Mouse (Mus musculus) kidney, postnatal 14 days (tissue): ENCODE measurements around the gene Tmem268.

Source experiments
- DNase-seq: peaks from one replicate; pipeline ENCODE4 v3.0.0; 2022; ENCODE audit warnings: mixed read lengths

Tmem268 gene

DNA sequence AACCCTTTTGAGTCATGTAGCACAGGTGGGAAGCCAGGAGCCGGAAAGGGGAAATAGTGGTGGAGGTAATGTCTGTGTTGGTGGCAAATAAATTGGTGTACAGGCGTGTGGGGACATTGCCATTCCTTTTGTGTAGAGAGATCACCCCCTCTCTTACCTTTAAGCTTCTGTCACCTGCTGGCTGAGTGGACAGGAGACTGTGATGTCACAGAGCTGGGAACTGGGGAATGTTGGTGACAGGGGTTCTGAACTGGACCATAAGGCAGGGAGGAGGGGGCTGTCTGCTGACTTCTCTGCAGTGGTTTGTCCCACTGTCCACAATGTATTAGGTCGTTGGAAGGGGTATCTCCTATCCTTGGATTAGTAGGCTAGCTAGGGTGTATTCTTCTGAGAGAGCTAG is 46.4 kb downstream of the Tmem268 start, which contains the start of gene Gm11213:
Gene Gm11213 (minus strand): TSS at position 317 of the 400 bp plus-strand sequence.
- DNase-seq, result no peak

GRCm38 (mm10) chr4:63605545-63605944 is 47.0 kb downstream of the Tmem268 start:
- DNase-seq, result no peak

- no peak for DNase-seq
These were observed 47.4 kb downstream of the Tmem268 start for GRCm38 (mm10) chr4:63605968-63606367.

DNA sequence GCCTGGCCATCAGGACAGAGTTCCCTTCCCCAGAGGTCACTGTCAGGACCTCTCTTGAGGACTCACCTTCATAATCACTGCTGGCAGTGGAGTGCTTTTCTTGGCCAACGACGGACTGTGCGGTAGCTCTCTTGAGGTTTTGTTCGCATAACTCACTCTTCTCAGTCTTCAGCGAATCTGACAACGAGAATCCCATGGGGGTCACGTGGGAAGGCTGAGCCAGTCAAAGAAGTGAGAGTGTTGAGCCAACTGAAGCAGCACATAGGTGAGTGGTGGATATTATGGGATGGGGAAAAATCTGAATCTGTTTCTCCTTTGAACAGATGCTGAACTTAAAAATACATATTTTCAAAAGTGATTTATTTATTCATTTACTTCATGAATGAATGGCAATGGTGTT is 49.8 kb downstream of the Tmem268 start:
- DNase-seq, result no peak

- DNase-seq, result no peak
These were observed 63.3 kb downstream of the Tmem268 start for GRCm38 (mm10) chr4:63621861-63622260.

GRCm38 (mm10) chr4:63622378-63622835 is 63.8 kb downstream of the Tmem268 start, which contains the start of gene Tex48:
Gene Tex48 (minus strand): TSS chr4:63622428.
- DNase-seq, result no peak

GRCm38 (mm10) chr4:63625563-63626080 is 67.0 kb downstream of the Tmem268 start:
- DNase-seq, result no peak

- no peak for DNase-seq
These were observed 68.5 kb downstream of the Tmem268 start for GRCm38 (mm10) chr4:63627111-63627510.

- no peak for DNase-seq
These were observed 74.6 kb downstream of the Tmem268 start for GRCm38 (mm10) chr4:63633181-63633580.
